Mouse (Mus musculus): ENCODE results near the gene Btrc. TPM values are rescaled to one million over a fixed set of nuclear protein-coding genes. Genes with fewer than 3 reads are reported as not detected.

Gene Btrc
- total RNA-seq, 2 experiments from 2014 or later = 39.6 to 43.8 TPM

DNA sequence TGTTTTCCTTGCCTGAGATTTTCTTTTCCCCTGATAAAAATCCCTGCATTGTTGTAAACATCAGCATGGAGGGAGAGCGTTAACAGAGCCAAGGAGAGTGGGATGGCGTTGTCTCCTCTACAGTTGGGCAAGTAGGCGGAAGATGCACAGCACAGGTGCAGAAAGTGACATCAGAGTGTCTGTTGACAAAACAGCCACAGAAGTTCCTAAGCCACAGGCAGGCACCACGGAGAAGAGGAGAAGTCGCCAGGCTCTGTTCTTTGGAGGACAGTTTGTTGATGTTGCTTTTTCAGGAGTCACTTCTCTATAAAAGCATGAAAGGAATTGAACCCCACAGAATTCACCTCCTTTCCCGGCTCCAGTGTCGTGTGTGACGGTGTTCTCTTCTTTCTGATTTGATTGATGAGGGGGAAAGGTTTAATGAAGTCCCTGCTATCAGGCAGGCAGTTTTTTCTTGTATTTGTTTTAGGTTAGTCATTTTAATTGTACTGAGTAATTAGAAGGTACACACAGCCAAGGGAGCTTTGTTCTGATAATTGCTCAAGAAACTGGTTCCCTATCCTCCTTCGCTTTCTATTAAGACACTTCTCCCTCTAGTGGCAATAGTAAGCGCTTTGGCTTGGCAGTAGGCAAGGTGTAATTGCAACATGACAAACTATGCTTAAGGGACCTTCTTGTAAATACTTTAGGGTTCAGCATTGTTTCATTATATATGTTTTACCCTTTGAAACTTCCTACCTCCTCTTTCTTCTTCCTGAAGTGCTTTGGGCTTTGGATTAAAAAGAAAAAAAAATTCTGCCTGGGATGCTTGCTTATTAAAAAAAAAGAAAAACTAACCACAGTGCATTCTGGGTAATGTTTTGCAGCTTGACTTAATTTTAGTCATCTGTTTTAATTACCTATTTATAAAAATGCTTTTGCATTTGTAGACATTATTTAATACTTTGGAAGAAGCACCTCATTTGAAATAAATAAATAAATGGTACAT, 97.5 kb downstream of the Btrc start:
- DNase-seq (ENCODE audit: low spot score in 2 of 2) = no peak

- DNase-seq (ENCODE audit: low spot score in 2 of 2) = no peak
Measured at GRCm38 (mm10) chr19:45469760-45470159, 106.2 kb downstream of the Btrc start.

DNA sequence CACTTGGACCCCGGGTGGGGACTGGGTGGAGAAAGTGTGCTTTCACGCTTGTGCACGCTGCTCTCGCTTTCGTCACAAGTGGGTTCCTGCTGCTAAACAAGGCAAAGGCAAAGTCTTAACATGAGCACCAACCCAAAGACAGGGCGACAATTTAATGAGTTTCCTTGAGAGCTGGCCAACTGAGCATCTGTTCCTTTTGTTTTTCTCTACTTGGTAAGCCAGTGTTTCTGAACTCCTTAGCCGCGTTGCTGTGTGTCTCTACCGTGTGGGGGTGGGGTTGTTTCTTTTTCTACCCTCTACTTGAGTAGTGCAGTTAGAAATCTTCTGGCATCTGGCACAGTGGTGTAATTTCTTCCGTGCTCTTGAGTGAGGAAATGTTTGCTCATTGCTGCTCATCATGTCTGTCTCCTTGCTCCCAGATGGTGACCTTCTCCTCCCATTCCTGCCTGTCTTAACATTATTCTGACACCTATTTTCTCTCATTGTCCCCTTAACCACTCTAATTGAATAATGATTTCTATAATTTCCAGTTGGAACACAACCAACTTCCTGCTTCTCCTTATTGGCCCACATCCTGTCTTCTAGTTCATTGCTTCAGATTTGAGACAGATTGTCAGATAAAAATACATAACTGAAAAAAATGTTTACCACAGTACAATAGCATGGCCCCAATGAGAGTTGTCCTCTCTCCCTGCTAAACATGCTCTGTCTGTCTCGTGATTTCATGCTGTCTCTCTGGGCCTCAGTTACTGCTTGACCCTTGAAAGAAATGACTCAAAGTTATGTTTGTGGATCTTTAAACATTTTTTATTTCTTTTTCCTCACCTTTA, 109.4 kb downstream of the Btrc start:
- DNase-seq (ENCODE audit: low spot score in 2 of 2) = no peak

- no peak for DNase-seq (ENCODE audit: low spot score in 2 of 2)
Measured at GRCm38 (mm10) chr19:45474686-45475085, 111.2 kb downstream of the Btrc start.

- no peak for DNase-seq (ENCODE audit: low spot score in 2 of 2)
Measured at GRCm38 (mm10) chr19:45475928-45476553, 112.5 kb downstream of the Btrc start.

DNA sequence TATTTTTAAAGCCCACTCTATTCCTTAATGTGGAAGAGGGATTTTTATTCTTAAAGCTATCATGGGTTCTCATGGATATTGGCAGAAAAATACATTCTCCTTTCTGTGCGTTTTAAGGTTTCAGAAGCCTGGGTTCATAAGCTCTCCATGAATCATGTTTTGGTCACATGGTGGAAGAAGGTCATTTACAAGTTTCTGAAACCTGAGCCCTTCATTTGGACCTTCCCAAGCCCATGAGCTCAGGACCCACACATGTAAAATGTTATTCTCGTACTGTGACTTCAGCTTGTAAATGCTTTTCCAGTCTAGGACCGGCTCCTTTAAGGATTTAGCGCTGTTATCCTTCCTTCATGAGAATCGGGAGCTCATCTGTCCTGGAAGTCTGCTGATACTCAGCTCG, 116.0 kb downstream of the Btrc start:
- no peak for DNase-seq (ENCODE audit: low spot score in 2 of 2)

GRCm38 (mm10) chr19:45480490-45480889, 117.0 kb downstream of the Btrc start:
- DNase-seq (ENCODE audit: low spot score in 2 of 2) = no peak

GRCm38 (mm10) chr19:45480951-45481350, 117.4 kb downstream of the Btrc start:
- DNase-seq (ENCODE audit: low spot score in 2 of 2) = no peak

DNA sequence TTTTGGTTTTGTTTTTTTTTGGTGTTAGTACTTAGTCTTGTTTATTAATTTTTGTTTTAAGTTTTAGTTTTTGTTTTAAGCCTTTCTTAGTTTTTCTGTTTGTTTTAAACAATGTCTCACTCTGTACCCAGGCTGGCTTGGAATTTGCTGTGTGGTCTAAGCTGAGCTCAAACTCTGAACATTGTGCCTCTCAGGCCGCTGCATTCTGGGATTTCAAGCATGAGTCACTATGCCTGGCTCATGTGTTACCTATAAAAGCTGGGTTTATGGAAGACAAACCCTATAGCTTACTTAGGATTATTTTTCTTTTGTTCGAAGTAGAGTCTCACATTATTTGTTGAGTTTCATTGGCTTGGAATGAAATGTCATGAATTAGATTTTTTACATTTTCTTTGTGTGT, 119.9 kb downstream of the Btrc start:
- no peak for DNase-seq (ENCODE audit: low spot score in 2 of 2)

GRCm38 (mm10) chr19:45486206-45486991, 122.9 kb downstream of the Btrc start:
- no peak for DNase-seq (ENCODE audit: low spot score in 2 of 2)

GRCm38 (mm10) chr19:45486992-45487387, 123.5 kb downstream of the Btrc start:
- no peak for DNase-seq (ENCODE audit: low spot score in 2 of 2)

- no peak for DNase-seq (ENCODE audit: low spot score in 2 of 2)
Measured at GRCm38 (mm10) chr19:45489961-45490360, 126.4 kb downstream of the Btrc start.

DNA sequence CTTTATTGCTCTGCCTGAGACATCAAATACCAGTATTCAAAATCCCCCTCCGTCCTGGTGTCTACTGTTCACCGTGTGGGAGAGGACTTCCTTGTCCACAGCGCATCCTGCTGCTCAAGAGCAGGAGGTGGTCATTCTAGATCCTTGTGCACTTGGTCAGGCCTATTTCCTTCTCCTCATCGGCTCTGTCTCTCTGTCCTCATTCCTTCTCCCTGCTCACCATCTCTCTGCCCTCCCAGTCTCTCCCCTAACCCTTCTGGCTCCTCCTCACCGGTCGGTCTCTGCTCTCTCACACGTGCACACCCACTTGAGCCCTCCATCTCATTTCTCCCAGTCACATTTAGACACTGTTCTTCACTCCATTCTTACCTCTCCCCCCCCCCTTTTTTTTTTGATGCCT, 127.7 kb downstream of the Btrc start:
- DNase-seq (ENCODE audit: low spot score in 2 of 2) = no peak

DNA sequence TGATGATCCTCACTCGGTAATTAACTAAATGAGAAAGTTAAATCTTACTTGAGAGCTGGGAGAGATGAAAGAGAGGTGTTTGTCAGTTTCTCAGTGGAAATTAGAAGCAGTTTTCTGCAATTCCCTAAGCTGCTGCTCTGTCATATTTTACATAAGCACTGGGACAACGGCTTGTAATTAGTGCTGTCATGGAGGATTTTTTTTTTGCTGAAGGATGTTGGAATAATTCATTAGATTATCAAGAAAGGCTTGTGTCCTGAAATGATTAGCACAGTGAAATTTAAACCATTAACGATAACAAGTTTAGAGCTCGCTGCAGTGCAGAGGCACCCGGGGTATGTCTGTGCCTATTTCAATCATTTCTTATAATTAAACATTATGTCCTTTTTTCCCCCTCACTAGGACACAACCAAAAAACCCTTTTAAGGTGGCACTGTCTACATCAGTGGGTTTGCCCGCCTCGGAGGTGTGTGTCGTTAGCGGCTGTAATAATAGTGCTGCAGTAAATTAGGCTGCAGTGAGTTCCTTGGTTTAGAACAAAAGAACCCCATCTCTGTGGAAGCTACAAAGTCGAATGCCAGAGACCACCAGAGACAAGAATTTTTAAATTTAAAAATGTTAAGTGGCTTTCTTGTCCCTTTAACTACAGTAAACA, 130.7 kb downstream of the Btrc start:
- DNase-seq (ENCODE audit: low spot score in 2 of 2) = no peak

- DNase-seq (ENCODE audit: low spot score in 2 of 2) = no peak
Measured at GRCm38 (mm10) chr19:45505446-45505845, 141.9 kb downstream of the Btrc start.

- DNase-seq (ENCODE audit: low spot score in 2 of 2) = no peak
Measured at GRCm38 (mm10) chr19:45507531-45507930, 144.0 kb downstream of the Btrc start.

GRCm38 (mm10) chr19:45510680-45511079, 147.1 kb downstream of the Btrc start:
- no peak for DNase-seq (ENCODE audit: low spot score in 2 of 2)

DNA sequence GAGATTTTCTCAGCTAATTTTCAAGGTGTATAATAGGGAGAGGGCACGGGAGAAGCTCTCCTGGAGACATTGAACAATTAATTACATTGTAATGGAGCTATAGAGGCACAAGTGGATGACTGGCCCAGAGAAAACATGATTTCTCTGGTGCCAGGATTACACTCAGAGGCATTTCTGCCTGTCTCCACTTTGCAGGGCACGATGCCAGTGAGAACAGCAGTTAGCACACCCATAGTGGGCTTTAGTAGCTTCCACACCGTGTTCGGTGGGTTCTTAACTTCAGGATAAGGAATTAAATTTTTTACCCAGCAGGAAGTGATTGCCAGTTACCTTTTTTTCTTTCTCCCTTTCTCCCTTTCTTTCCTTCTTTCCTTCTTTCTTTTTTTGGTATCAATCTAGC, 147.9 kb downstream of the Btrc start:
- no peak for DNase-seq (ENCODE audit: low spot score in 2 of 2)

DNA sequence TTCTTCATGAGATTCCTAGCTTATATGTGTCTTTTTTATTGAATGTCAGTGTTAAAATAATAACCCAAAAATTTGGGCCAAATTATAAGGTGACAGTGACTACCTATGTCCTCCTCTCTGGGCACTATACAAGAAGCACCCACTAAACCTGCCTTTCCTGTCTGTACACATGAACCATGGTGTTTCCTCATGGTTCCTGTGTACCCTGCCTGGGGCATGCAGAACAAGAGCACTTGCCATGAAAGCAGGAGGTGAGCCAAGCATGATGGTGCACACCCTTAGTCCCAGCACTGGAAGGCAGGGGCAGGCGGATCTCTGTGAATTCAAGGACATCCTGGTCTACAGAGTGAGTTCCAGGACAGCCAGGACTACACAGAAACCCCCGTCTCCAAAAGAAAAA, 151.8 kb downstream of the Btrc start:
- DNase-seq (ENCODE audit: low spot score in 2 of 2) = no peak

DNA sequence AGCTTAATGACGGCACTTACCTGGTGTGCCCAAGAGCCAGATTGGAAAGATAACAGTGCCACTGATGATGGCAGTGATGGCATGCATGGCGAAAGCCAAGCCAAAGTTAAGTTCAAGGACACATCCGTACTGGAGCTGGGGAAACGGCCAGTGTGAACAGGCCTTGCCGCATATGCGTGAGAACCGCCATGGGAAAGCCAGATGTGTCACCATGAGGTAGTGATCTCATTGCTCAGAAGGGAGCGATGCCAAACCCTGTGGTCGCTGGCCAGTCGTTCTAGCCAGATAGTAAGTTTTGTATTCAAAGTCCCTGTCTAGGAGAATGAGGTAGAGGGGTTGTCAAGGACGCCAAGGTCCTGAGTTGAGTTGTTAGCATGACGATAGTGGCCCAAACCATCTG, 152.7 kb downstream of the Btrc start:
- no peak for DNase-seq (ENCODE audit: low spot score in 2 of 2)
